Mouse (Mus musculus) lung, postnatal 4 days (tissue): Measurements from ENCODE around the gene E130114P18Rik.

Experiments
- DNase-seq, 2 experiments: peaks; one replicate each; pipeline ENCODE4 v3.0.0; 2021

Gene E130114P18Rik

GRCm38 (mm10) chr4:97775494-97776265, 2.2 kb downstream of the E130114P18Rik start:
- peak in 1 of 2 experiments; percentile 44 for DNase-seq

DNA sequence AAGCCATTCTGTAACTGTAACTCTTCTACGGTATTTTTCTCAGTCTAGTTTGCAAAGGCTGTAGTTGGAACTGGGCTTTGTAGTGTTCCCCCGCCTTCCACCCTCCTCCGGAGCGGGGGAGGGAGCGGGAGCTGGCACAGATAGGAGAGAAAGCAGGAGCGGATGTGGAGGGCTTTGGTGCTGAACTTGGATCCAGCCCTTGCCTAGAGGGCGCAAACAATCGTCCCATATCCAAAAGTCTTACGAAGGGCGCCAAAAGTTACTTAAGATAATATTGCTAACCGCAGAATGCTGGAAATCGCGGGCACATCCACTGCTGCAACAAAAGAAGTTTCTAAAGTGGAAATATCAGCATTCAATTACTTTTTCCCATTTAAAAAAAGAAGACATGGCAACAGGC, 2.8 kb downstream of the E130114P18Rik start:
- peak; percentile 80 to 90 for DNase-seq

DNA sequence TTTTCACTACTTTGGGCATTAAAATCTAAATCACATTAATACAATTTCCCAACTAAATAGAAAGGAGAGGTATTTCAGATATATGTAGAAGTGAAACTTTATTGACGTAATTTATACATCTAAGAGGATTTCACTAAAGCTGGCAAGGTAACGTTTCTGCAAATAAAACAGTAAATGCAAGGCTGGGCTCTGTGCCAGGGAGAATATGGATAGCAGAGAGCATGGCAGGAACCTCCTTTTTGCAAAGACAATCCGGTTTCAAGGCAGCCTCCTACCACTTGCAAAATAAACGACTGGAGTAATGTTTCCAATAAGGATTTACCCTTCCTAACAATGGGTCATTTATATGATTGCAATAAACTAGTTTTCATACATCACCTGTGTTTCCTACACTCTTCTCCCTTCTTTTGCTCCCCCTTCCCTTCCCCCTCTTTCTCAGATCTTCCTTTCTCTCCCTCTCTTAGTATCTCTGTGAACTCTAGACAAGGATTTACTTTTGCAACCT, 3.4 kb downstream of the E130114P18Rik start:
- no peak for DNase-seq

- DNase-seq = no peak
These were observed 4.1 kb downstream of the E130114P18Rik start for GRCm38 (mm10) chr4:97773791-97774190.

GRCm38 (mm10) chr4:97773110-97773593, 4.7 kb downstream of the E130114P18Rik start:
- DNase-seq = peak; percentile 81 to 92

DNA sequence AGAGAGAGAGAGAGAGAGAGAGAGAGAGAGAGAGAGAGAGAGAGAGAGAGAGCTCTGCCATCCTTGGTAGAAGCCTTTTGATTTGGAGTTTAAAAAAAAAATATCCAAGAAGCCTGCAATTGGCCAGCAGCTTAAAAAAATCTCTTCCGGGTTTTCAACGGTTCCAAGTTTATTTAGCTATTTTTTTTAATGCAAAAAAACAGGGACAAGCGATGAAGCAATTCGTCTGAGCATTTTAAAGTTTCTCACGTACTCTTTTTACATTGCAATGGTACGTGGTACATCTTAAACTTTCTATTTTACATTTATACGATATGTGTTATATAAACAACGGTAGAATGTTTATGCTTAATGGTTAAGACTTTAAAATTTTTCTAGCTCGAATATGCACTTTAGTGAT, 5.2 kb downstream of the E130114P18Rik start, which contains the start of gene Nfia:
Gene Nfia, plus strand, starts transcription at position 94 of the 400 bp plus-strand sequence.
- no peak for DNase-seq

DNA sequence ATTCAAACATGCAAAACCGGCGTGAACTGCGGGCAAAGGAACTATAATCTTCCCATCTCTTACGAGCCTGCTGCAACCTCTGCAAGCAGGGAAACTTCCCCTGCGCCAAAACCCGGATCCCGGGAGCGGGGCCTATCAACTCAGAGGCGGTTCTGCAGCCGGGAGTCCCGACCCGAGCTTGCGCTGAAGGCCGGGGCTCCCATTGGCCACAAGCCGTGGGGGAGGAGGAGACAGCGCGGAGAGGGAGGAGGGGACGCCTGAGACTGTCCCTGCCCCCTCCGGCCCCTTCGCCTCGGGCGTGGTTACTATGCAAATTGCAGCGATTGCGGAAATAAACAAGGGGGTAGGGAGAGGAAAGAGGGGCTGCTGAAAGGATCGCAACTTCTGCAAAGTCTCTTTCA, 5.8 kb downstream of the E130114P18Rik start:
- DNase-seq = peak; percentile 98 to 99

DNA sequence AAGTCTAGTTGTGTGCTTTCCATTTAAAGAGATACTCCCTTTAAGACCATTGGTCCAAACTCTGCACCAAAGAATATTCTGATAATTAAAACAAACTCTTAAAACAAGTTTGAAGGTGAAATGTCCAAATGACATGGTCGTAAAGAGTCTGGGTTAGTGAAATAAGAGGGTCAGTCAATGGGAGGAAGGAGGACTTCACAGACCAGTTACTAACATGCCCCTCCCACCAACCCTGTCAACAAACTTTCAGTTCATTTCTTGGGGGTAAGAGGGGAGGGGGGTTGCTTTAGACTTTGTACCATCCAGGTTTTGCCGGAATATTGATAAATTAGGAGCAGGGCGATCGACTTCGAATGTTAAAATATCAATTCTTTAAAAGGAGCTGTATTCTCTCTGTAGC, 6.5 kb downstream of the E130114P18Rik start:
- DNase-seq = no peak

- no peak for DNase-seq
These were observed 8.0 kb downstream of the E130114P18Rik start for GRCm38 (mm10) chr4:97769861-97770260.

DNA sequence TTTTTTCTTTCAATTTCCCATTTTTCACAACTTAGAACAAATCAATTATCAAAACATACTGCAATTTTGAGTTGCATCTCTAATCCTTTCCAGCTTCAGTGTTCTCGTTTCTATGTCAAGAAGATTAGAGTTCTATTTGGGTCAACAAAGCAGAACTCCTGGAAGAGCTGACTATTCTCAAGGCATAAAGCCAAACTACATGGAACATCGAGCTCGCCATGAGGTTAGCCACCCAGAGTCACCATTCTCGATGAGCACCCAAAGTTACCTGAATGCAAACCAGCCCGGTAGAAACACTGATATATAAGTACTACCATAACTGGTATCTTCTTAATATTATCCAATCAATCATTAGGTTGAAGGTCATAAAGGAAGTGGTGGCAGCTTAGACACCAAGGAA, 10.4 kb downstream of the E130114P18Rik start:
- DNase-seq = no peak

- DNase-seq = no peak
These were observed 10.9 kb downstream of the E130114P18Rik start for GRCm38 (mm10) chr4:97767025-97767424.

DNA sequence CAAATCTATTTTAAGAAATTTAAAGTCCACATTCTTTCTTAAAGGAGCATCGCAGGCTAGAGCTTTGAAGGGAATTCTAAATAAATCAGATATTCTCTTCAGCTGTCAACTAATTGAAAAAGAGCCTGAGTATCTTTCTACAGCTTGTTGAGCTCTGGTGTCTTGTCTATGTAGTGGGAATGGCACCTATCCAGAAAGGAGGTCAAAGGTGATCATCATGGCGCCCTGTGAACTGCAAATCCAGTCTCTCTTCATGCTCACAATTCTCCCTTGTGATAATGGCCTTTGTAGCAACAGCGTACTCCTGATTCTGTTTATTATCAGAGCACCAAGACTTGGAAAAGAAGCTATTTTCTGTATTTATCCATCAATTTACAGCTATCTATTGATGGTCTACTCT, 11.8 kb downstream of the E130114P18Rik start:
- DNase-seq = no peak

DNA sequence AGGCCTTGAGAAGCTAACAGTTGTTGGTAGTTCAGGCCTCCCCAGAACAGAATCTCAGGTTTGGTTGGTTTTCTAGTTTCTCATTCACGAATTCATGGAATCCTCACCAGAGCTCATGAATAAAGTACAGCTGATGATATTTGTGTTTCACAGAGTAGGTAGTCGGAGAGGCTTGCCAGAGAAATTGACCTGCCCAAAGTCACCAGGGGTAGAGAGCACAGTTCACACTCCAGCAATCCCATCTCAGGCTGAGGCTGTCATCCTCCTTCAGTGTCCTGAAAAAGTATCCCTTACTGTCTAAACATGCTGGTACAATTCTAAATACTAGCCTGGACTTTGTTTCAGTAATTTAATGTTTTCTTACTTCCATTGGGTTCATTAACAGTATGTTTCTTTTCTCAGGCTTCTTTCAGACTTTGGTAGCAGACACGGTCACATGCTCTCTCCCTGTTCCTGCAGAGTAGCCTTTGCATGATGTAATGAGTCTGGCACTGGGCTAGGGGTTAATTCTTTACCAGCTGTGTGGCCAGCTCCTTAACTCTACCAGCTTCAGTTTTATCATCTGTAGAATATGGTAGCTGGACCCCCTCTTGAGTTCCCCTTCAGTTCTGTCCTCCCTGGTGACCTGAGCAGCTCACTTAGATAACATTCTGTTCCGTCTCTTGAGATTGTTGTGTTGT, 12.4 kb downstream of the E130114P18Rik start:
- DNase-seq = no peak

GRCm38 (mm10) chr4:97764616-97765015, 13.3 kb downstream of the E130114P18Rik start:
- DNase-seq = no peak

DNA sequence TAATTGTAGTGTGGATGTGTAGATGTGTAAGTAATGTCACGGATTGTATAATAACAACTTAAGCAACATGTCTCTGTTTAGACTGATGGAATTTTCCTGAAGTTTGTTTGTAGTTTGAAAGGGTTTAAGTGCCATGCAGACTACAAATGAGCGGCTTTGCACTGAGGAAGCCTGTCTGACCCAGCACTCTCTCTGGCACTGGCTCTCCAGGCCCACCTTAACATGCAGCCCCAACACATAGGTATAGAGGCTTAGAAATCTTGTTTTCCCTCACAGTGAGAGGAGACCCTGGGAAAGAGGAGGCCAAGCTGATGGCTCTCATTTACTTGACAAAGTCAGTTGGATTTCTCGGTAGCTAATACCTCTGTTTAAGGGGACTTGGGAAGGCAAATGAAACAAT, 19.2 kb downstream of the E130114P18Rik start:
- no peak for DNase-seq

- DNase-seq = peak; percentile 46 to 49
These were observed 19.9 kb downstream of the E130114P18Rik start for GRCm38 (mm10) chr4:97757978-97758461.

- DNase-seq = peak; percentile 77 to 85
These were observed 20.5 kb downstream of the E130114P18Rik start for GRCm38 (mm10) chr4:97757207-97757977.

DNA sequence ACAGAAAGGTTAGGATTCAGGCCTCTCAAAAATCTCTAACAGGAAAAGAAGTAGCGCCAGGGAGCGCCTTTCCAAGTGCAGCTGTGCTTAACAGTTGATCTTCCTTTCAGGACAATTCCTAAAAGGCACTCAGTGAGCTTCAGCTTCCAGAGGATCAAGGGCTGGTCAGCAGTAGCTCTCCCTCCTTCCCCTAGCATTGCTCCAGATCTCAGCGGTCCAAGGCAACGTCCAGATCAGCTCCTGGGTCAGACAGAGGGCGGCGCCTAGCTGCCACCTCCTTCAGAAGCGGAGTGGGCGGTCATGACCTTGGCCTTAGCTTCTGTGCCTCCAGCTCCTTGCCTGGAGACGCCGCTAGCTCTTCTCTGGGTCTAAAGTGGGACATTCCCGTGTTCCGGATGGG, 23.6 kb downstream of the E130114P18Rik start:
- peak; percentile 38 to 63 for DNase-seq

GRCm38 (mm10) chr4:97753521-97753920, 24.4 kb downstream of the E130114P18Rik start:
- no peak for DNase-seq

DNA sequence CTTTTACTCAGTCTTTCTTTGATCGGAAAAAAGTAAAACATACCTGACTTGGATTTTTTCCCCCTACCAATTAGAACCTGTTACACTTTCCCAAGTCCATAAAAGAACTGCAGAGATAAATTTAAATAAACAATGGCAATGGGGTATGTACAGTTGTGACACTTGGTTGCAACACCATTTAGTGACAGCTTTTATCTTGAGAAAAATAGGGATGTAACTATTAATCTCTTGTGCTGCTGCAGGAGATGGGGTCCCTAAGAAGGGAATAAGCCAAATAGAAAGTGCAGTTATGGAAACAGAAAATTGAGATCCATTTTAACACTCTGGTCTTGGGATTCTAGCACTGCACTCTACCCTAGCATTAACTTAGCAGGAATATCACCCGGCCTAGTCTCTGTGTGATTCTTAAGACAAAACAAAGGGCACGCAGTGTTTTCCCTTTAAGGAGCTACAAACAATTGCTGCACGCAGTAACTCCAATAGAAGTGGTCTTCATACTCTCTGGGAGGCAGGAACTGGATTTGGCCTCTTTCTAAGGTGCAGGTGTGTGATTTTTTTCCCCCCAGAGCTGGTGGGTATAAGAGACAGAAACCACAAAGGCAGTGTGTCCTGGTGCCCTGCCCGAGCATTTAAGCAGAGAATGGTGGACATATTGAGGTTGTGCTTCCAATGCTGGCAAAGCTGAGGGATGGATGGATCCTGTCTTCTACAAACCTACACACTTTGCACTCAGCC, 25.4 kb downstream of the E130114P18Rik start:
- no peak for DNase-seq

DNA sequence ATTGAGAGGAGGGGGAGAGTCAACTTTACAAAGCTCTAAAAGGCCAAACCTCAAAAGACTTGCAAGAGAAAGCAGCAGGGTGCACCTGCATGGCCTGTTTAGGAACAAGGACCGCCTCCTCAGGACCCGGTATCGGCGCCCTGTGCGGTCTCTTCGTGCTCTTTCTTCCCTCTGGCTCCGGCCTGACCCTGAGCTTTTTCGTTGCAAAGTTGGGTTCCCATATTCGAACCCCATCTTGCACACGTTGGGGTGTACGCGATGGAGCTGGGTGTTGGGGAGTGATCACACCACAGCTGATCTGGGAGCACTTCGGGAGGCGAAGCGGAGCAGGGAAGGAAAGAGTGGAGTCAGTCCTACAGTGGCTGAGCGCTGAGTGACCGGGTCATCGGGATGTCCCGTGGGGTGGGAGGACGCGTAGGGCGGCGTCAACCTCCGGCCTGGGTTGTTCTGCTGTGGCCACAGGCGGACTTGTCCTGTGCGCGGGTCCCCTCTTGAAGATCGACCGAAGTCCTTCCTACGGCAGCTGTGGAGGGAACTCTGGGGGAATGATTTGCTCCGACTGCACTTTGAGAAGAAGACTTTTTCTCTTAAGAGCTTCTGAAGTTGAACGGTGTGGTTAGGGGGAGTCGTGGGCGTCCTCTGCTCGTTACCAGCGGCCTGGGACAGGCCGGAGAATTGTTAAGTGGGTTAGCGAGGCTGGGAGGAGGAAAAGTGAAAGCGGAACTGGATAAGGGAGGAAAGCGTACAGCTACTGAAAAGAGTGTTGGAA, 26.2 kb downstream of the E130114P18Rik start:
- peak; percentile 82 to 87 for DNase-seq
